Mouse (Mus musculus): ENCODE results near the gene Gm13420. TPM values are rescaled to one million over a fixed set of nuclear protein-coding genes. Genes with fewer than 3 reads are reported as not detected.

The Gm13420 gene
- total and polyA plus RNA-seq, 2 experiments from 2014 or later: not detected

DNA sequence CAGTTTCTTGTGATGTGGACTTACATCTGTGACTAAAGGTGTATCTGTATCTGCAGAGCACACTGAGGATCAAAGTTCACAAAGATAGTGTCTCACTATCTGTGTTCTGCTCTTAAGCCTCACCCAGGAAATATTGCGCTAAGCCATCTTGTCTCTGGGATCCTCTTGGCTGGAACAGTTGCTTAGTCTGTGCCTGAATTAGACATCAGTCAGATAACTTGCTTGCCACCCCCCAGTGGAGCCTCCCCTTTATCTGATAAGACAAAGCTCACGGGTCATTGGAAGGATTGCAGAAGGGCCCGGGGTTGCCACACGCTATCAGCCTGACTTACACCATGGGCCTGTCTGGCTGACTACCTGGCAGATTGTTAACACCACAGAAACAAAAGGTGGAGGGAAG, 21.8 kb upstream of the Gm13420 start:
- ATAC-seq (ENCODE audit: insufficient read depth, low read depth) (no peak), DNase-seq (ENCODE audit: low spot score) (no peak)
- peaks cover 19% of the 10 kb centered on the region for H3K36me3 ChIP-seq (replicated peaks; ENCODE audit: control insufficient read depth, insufficient read depth, low read length)
- no peak for TF ChIP-seq CTCF (IDR thresholded peaks at IDR 0.05; ENCODE audit: low read depth)
- no peak for TF ChIP-seq EP300 (IDR thresholded peaks at IDR 0.05; ENCODE audit: low read depth)
- no peak overlapping the region for H3K4me2 ChIP-seq (ENCODE audit: low read depth, low read length)
- H3K27me3 ChIP-seq (ENCODE audit: control insufficient read depth, insufficient read depth, low read length): no peaks in the 10 kb centered on the region
- no peaks in the 10 kb centered on the region for H3K9me3 ChIP-seq (replicated peaks; ENCODE audit: control insufficient read depth, low read length)
- WGBS: 50% methylated on average over 4 of the region's 4 CpGs
- H3K4me1 ChIP-seq (ENCODE audit: control insufficient read depth, insufficient read depth): no peaks in the 10 kb centered on the region
- H3K9ac ChIP-seq (replicated peaks; ENCODE audit: low read depth, low read length): no peak overlapping the region
- no peak overlapping the region for H3K4me3 ChIP-seq (ENCODE audit: low read depth, low read length)
- no peak overlapping the region for H3K27ac ChIP-seq (ENCODE audit: low read depth)

DNA sequence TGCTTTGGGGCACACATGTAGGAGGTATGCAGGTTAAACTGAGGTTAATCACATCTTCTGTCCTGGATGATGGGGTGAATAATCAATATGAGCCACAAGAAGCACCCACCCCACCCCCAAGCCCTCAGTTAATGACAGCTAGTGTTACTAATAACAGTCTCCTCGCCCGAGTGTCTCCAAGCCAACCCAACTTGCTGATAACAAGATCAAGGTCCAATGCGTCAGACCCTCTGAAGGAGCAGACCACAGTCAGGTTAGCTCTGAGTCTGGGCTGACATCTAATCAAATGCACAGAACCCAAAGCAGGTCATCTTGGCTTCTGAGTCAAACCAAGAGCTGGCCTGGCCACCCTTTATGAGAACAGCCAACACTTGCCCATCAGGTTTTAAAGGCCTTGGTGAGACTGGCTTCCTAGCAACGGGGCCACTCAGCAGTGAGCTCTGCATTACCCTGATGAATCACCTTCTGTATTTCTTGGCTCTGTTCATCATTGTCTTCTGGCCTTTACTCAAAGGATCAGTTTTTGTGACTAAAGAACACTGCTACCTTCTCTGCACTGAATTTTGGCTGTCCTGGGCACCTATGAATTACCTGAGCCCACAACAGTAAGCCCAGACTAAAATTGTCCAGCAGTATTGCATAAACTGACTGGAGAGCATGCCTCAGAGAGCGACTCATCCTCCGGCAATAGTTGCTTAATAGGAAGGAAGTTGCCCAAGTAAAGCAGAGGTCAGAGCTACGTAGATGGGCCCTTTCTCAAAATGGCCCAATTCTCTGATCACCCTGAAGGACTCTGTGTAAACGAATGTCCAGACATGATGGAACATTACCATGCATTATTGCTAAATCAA, 20.4 kb upstream of the Gm13420 start:
- no peak overlapping the region for H3K4me3 ChIP-seq (ENCODE audit: low read depth, low read length)
- H3K36me3 ChIP-seq (replicated peaks; ENCODE audit: control insufficient read depth, insufficient read depth, low read length): peaks cover 4% of the 10 kb centered on the region
- H3K9ac ChIP-seq (replicated peaks; ENCODE audit: low read depth, low read length): no peak overlapping the region
- H3K27me3 ChIP-seq (ENCODE audit: control insufficient read depth, insufficient read depth, low read length): no peaks in the 10 kb centered on the region
- no peak for ATAC-seq (ENCODE audit: insufficient read depth, low read depth)
- H3K4me2 ChIP-seq (ENCODE audit: low read depth, low read length): no peak overlapping the region
- H3K4me1 ChIP-seq (ENCODE audit: control insufficient read depth, insufficient read depth): no peaks in the 10 kb centered on the region
- TF ChIP-seq CTCF (IDR thresholded peaks at IDR 0.05; ENCODE audit: low read depth): no peak
- no peak for TF ChIP-seq EP300 (IDR thresholded peaks at IDR 0.05; ENCODE audit: low read depth)
- WGBS: 49% methylated on average over 8 of the region's 8 CpGs
- no peak for DNase-seq (ENCODE audit: low spot score)
- H3K27ac ChIP-seq (ENCODE audit: low read depth): no peak overlapping the region
- H3K9me3 ChIP-seq (replicated peaks; ENCODE audit: control insufficient read depth, low read length): no peaks in the 10 kb centered on the region

DNA sequence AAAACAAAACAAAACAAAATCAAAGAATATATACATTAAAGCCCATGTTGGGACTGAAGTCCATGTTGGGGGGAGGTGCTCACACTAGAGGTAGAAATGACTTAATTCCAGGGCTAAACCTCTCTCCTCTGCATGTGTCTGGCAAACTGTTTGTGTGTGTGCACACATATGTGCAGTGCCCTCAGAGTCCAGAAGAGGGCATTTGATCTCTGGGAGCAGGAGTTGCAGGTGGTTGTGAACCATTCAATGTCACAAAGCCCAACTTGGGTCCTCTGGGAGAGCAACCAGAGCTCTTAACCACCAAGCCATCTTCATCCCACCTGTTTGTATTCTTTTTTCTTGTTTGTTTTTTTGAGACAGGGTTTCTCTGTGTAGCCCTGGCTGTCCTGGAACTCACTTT, 18.7 kb upstream of the Gm13420 start:
- no peaks in the 10 kb centered on the region for H3K9me3 ChIP-seq (replicated peaks; ENCODE audit: control insufficient read depth, low read length)
- no peak for ATAC-seq (ENCODE audit: insufficient read depth, low read depth)
- H3K27ac ChIP-seq (ENCODE audit: low read depth): no peak overlapping the region
- TF ChIP-seq EP300 (IDR thresholded peaks at IDR 0.05; ENCODE audit: low read depth) (no peak), CTCF (IDR thresholded peaks at IDR 0.05; ENCODE audit: low read depth) (no peak)
- H3K4me1 ChIP-seq (ENCODE audit: control insufficient read depth, insufficient read depth): no peaks in the 10 kb centered on the region
- no peak overlapping the region for H3K4me3 ChIP-seq (ENCODE audit: low read depth, low read length)
- no peak overlapping the region for H3K9ac ChIP-seq (replicated peaks; ENCODE audit: low read depth, low read length)
- no peaks in the 10 kb centered on the region for H3K27me3 ChIP-seq (ENCODE audit: control insufficient read depth, insufficient read depth, low read length)
- no peak overlapping the region for H3K4me2 ChIP-seq (ENCODE audit: low read depth, low read length)
- no peaks in the 10 kb centered on the region for H3K36me3 ChIP-seq (replicated peaks; ENCODE audit: control insufficient read depth, insufficient read depth, low read length)
- DNase-seq (ENCODE audit: low spot score): no peak

DNA sequence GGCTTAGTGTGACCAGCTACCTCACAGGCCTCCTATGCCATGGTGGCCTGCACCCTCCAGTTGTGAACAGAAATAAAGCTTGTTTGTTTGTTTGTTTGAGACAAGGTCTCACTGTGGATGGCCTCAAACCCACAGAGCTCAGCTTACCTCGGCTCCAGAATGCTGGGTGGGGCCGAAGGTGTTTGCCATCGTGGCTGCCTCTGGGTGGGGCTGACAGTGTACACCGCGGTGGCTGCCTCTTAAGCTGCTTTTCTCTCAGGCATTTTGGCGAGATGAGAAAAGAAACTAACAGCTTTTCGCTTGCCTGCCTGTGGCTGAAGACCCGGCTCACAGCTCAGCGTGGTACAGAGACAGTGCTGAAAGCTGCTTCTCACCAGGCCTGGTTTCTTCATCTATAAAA, 17.4 kb upstream of the Gm13420 start:
- H3K9me3 ChIP-seq (replicated peaks; ENCODE audit: control insufficient read depth, low read length): no peaks in the 10 kb centered on the region
- WGBS: 54% methylated on average over 9 of the region's 9 CpGs
- no peak for TF ChIP-seq EP300 (IDR thresholded peaks at IDR 0.05; ENCODE audit: low read depth)
- TF ChIP-seq CTCF (IDR thresholded peaks at IDR 0.05; ENCODE audit: low read depth): no peak

DNA sequence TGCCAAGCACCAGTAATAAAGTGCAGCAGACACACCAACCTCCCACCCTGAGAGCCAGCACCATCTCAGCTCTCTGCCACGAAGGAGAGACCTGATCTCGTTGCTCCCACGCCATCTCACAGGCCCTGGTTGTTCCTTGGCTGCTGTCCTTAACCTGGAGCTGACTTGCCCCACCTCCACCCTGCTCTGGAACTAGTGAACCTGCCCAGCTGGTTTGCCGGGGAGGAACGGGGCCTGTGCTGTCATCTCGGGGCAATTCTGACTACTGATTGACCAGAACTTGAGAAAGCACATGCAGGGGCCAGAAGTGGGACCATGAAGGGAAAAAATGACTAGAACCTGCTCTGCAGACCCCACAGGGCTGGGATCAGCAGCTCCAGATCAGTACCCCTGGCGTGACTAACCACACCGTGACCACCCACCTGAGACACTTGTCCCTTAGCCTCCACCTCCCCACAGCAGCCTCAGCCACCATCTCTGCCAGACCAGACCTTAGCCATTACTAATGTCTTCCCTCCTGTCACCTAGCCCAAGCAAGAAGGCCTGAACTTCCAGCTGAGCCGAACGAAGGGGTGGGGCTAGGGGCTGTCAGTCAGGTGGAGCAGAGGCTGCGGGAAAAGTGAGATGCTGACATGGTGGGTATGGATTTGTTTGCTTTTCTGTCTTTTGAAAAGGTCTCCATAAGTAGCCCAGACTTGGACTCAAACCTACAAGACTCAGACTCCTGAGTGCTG, 16.7 kb upstream of the Gm13420 start:
- no peak overlapping the region for H3K9ac ChIP-seq (replicated peaks; ENCODE audit: low read depth, low read length)
- H3K4me1 ChIP-seq (ENCODE audit: control insufficient read depth, insufficient read depth): no peaks in the 10 kb centered on the region
- H3K4me2 ChIP-seq (ENCODE audit: low read depth, low read length): no peak overlapping the region
- TF ChIP-seq CTCF (IDR thresholded peaks at IDR 0.05; ENCODE audit: low read depth): no peak
- no peak for TF ChIP-seq EP300 (IDR thresholded peaks at IDR 0.05; ENCODE audit: low read depth)
- WGBS: 59% methylated on average over 11 of the region's 11 CpGs
- no peaks in the 10 kb centered on the region for H3K27me3 ChIP-seq (ENCODE audit: control insufficient read depth, insufficient read depth, low read length)
- H3K4me3 ChIP-seq (ENCODE audit: low read depth, low read length): no peak overlapping the region
- H3K36me3 ChIP-seq (replicated peaks; ENCODE audit: control insufficient read depth, insufficient read depth, low read length): no peaks in the 10 kb centered on the region
- H3K9me3 ChIP-seq (replicated peaks; ENCODE audit: control insufficient read depth, low read length): no peaks in the 10 kb centered on the region
- DNase-seq (ENCODE audit: low spot score) (no peak), ATAC-seq (ENCODE audit: insufficient read depth, low read depth) (no peak)
- H3K27ac ChIP-seq (ENCODE audit: low read depth): no peak overlapping the region

More for the DNA sequence above, 17.4 kb upstream of the Gm13420 start:
- Histone ChIP-seq H3K9ac (replicated peaks; ENCODE audit: low read depth, low read length) (no peak overlapping the region), H3K4me2 (ENCODE audit: low read depth, low read length) (no peak overlapping the region), H3K27ac (ENCODE audit: low read depth) (no peak overlapping the region), H3K4me3 (ENCODE audit: low read depth, low read length) (no peak overlapping the region), H3K36me3 (replicated peaks; ENCODE audit: control insufficient read depth, insufficient read depth, low read length) (no peaks in the 10 kb centered on the region), H3K4me1 (ENCODE audit: control insufficient read depth, insufficient read depth) (no peaks in the 10 kb centered on the region), H3K27me3 (ENCODE audit: control insufficient read depth, insufficient read depth, low read length) (no peaks in the 10 kb centered on the region)
- ATAC-seq (ENCODE audit: insufficient read depth, low read depth) (no peak), DNase-seq (ENCODE audit: low spot score) (no peak)

Data from heart, postnatal 0 days (tissue).